Mouse (Mus musculus) olfactory bulb, adult 2 months (tissue): Measurements from ENCODE around the gene Rab3c. TPM values are rescaled to one million over a fixed set of nuclear protein-coding genes. Genes with fewer than 3 reads are reported as not detected.

Experiments used
- H3K27ac ChIP-seq: fragments of 200-500 bp; 2 replicates; pipeline ENCODE4 v1.5.1; 2012; ENCODE audit warnings: low read depth, low read length; ENCODE audit not compliant: insufficient read depth
- H3K4me1 ChIP-seq: fragments of 200-500 bp; 2 replicates; pipeline ENCODE4 v1.6.1; 2012; ENCODE audit warnings: low read length; ENCODE audit not compliant: control insufficient read depth, insufficient read depth
- H3K4me3 ChIP-seq: fragments of 200-500 bp; 2 replicates; pipeline ENCODE4 v1.5.1; 2012; ENCODE audit warnings: mild to moderate bottlenecking, low read depth, low read length, moderate library complexity; ENCODE audit not compliant: insufficient read depth
- CTCF ChIP-seq: fragments of 200-500 bp; IDR thresholded peaks from 2 replicates; pipeline ENCODE4 v1.5.1; 2012; ENCODE audit warnings: low read depth, mild to moderate bottlenecking, low read length, moderate library complexity; ENCODE audit not compliant: insufficient read depth
- POLR2A ChIP-seq: fragments of 200-500 bp; IDR thresholded peaks from 2 replicates; pipeline ENCODE4 v1.6.1; 2012; ENCODE audit warnings: mild to moderate bottlenecking, low read depth, low read length, moderate library complexity; ENCODE audit not compliant: insufficient read depth
- WGBS: fragments of 180-500 bp; shearing (Covaris S2); methylation state at CpG from one replicate; pipeline ENCODE4 v1.1.7; 2018; 5-methylcytosine and 5-hydroxymethylcytosine counted together
- polyA plus RNA-seq: library from polyadenylated mRNA; stranded (reverse); fragments of >200 nt; gene quantifications from 2 replicates; pipeline ENCODE4 v1.2.4, GENCODE M21; 2012; ENCODE audit warnings: low replicate concordance; ENCODE audit not compliant: missing spikeins, insufficient read depth, insufficient read length

Rab3c gene
- polyA plus RNA-seq, 1 experiment = not detected

DNA sequence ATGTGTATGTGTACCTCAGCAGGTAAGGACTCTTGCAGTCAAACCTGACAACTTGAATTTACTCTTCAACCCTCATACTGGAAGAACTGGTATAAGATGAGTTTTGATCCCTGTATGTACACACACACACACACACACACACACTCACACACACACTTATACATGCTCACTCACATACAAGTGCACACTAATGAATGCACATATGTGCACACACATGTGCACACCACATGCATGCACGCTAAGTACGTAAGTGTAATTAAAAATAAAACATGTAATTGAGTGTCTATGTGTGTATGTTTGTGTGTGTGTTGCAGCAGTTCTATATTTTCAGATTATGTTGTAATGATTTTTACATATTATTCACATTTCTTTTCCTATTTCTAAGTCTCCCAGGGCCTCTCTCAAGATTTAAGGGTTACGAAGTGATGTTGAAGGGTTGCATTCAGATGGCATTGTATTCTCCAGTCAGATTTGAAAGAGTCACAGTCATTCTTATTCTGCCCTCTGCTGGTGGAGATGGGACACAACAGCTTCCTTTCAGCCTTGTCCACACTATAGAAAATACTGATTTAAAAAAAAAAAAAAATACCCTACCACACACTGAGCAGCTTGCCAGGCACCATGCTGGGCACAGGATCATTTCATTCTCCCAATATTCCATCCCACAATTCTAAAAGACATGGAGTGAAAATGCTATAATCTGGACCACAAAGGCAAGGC lies 240.9 kb downstream of the Rab3c start:
- Histone ChIP-seq H3K4me1 (no peaks in the 10 kb centered on the region), H3K4me3 (no peak overlapping the region), H3K27ac (no peak overlapping the region)
- WGBS = 61% methylated on average over 3 of the region's 3 CpGs
- TF ChIP-seq POLR2A (no peak), CTCF (no peak)

DNA sequence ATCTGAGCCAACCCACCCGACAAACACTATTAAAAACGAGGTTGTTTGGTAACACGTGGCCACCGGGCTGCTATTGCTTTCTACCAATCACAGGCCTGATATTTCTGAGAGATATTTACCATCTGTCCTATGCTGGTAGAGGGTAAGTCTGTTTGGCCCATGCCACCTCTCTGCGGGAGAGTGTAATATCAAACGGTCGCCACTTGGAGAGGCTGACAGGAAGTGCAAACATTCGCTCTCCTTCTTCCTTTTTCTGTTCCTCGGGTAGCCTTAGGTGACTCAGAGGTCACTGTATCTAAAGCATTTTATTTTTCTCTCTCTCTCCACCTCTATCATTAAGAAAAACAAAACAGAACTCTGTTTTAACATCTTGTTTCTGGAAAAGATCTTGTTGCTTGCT lies 241.6 kb downstream of the Rab3c start:
- Histone ChIP-seq H3K4me1 (no peaks in the 10 kb centered on the region), H3K4me3 (no peak overlapping the region), H3K27ac (no peak overlapping the region)
- no peak for TF ChIP-seq CTCF
- WGBS = 81% methylated on average over 9 of the region's 9 CpGs

DNA sequence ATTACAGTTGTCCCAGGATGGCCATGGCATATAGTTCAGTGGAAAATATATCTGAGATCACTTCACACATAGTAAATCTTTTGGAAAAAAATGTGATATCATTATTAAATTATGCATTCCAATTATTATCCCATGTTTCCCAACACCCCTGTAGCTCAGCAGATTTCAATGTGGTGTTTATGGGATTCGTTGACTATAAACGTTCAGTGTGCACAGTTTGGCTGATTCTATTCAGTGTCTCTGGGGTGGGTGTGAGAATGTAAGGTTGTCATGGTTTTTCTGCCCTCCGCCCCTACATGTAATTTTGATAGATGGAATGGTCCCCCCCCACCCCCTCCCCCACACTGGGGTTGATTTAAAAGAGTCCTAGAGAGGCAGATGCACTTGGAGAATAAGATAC lies 242.3 kb downstream of the Rab3c start:
- 91% methylated on average over 3 of the region's 3 CpGs for WGBS
- TF ChIP-seq CTCF (no peak), POLR2A (no peak)
- Histone ChIP-seq H3K4me1 (no peaks in the 10 kb centered on the region), H3K4me3 (no peak overlapping the region), H3K27ac (no peak overlapping the region)

DNA sequence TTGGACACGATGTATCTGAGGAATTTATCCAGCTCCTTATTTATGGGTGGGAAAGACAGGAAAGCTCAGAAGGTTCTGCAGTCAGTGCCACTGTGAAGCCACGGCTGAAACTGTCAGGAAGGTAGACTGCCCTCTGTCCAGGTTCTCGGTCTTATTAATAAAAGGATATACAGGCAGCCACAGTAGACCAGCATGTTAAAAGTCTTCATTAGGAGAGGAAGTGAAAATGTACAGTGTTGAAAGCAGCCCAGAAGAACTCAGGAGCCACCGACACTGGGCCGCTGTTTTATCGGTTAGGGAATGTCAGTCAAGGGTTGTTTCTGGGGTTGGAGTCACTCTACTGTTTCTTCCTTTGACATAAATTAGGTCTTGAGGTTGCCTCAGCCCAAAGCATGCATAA lies 245.9 kb downstream of the Rab3c start:
- Histone ChIP-seq H3K4me1 (no peaks in the 10 kb centered on the region), H3K4me3 (no peak overlapping the region), H3K27ac (no peak overlapping the region)
- WGBS = 81% methylated on average over 6 of the region's 6 CpGs
- TF ChIP-seq CTCF (no peak), POLR2A (no peak)

DNA sequence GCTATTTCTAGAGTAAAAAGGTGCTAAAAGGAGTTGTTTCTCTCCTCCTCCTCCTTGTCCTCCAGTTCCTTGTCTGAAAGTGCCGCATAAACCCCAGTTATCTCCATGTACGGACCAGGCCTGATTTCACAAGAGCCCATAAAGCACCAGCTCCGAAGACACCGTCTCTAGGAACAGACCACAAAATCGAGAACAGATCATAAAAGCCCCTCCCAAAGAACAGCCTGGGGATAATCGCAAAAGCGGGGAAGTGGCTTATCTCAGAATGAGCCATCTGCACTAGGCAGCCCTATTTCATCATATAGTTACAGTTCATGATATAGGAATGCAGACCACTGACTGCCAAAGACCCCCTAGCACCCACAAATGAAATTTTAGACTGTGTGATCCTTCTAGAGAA lies 246.8 kb downstream of the Rab3c start:
- no peak overlapping the region for H3K4me3 ChIP-seq
- WGBS = 86% methylated on average over 7 of the region's 7 CpGs
- no peak overlapping the region for H3K27ac ChIP-seq
- TF ChIP-seq CTCF (no peak), POLR2A (no peak)
- no peaks in the 10 kb centered on the region for H3K4me1 ChIP-seq

DNA sequence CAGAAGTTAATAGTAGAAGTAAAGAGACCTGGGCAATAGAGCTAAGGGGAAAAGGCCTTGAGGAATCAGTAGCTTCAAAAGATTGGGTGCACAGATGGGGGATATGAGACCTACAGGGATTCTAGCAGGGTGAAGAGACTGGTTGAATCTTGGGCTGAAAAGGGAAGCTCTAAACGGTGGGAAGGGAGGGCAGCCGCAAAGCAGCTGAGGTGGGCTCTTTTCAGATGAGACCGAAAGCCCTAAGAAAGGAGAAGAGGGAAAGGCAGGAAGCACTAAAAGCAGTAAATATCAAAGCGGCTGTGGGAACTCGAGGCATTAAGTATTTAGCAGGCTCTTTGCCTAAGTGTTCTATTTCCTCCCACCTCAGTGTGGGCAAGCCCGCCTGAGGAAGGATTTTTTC lies 248.9 kb downstream of the Rab3c start:
- no peak overlapping the region for H3K4me3 ChIP-seq
- H3K27ac ChIP-seq = no peak overlapping the region
- WGBS = 42% methylated on average over 6 of the region's 6 CpGs
- H3K4me1 ChIP-seq = no peaks in the 10 kb centered on the region
- TF ChIP-seq POLR2A (no peak), CTCF (no peak)

DNA sequence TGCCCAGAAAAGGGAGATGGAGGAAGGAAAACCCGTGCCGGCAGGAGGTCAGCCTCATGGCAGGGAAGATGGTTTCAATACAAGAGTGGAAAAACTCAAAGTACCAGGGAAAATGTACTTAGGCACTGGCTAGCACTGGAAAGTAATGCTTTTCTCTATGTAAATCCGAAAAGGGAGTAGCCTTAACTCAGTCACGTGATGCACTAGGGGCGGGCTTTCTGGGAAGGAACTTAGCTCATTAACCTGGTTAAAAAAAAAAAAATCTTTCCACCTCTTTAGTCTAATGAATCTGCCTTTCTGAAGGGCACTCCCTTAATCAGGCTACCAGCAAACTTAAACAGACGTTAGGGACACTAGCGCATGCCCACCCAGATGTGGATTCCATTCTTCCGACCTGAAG lies 249.7 kb downstream of the Rab3c start:
- TF ChIP-seq CTCF (no peak), POLR2A (no peak)
- Histone ChIP-seq H3K4me3 (no peak overlapping the region), H3K27ac (no peak overlapping the region), H3K4me1 (no peaks in the 10 kb centered on the region)
- 78% methylated on average over 8 of the region's 8 CpGs for WGBS

DNA sequence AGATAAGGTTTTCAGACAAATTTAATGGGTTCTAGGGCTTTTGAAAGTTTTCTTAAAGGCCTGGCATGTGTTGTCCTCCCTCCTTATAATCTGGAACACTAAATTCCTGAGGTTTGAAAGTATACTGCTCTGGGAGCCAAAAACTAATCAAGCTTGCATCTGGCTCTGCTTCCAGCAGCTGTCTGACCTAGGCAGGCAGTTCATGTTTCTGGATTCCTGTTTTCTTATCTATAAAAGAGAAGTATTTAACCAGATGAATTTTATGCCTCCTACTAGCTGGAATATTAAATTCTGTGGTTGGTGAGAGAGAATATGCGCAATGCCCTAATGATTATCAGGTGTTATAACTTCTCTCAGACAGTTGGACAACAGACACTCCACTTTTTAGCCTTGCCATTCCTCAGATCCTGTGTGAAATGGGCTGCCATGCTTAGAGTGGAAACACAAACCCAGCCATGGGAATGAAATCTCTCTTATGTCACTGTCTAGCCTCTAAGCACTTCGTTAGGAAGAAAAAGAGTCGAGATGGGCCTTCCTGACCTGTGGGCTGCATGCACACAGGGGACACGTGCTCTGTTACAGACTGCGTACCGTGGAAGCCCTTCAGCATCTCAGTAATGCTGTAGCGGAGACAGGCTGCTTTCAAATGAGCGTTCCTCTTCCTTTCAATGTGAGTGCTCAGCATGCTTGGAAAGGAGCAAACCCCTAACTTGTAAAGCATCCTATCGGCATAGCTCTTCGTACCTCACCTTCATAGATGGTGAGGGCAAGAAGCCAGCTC lies 256.2 kb downstream of the Rab3c start:
- WGBS = 87% methylated on average over 10 of the region's 10 CpGs
- H3K4me1 ChIP-seq = peaks cover 6% of the 10 kb centered on the region
- H3K4me3 ChIP-seq = no peak overlapping the region
- TF ChIP-seq POLR2A (no peak), CTCF (no peak)
- H3K27ac ChIP-seq = no peak overlapping the region

DNA sequence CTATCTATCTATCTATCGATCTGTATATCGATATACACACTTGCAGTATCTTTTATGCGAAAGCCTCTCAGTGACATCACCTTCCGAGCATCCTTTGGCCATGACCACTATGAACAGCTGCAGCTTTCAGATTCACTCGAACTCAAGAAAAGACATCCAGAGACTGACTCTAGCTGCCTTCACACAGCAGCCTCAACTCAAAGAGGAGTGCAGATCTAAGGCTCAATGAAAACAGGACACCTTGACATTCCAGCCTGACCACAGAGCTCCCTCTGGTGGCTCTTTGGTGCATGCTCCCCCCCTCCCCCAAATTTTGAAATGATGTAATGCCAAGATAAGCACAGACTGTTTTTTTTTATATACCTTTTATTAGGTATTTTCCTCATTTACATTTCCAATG lies 257.8 kb downstream of the Rab3c start:
- TF ChIP-seq POLR2A (no peak), CTCF (peak; percentile 44; the same call in 1 of the 2 replicates)
- no peak overlapping the region for H3K27ac ChIP-seq
- WGBS = 84% methylated on average over 5 of the region's 5 CpGs
- peaks cover 16% of the 10 kb centered on the region for H3K4me1 ChIP-seq
- no peak overlapping the region for H3K4me3 ChIP-seq

DNA sequence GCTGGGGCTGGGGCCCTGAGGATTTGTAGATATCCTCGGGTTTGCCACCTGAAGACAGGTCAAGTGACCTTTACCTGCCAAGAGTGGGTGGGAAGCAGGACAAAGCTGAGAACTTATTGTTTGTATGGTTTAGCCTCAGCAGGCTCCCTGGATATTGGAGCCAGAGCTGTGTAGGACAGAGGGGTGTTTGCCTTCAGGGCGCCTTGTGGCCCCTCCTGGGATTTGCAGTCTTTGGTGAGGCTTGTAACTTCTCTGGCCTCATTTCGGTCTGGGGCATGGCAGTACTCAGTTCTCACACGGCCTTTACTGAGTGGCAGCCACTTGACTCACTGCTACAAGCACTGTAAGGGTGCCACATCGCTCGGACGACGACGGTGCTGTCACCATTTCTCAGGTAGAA lies 261.0 kb downstream of the Rab3c start:
- peaks cover 16% of the 10 kb centered on the region for H3K4me1 ChIP-seq
- WGBS = 59% methylated on average over 9 of the region's 9 CpGs
- H3K27ac ChIP-seq = no peak overlapping the region
- H3K4me3 ChIP-seq = no peak overlapping the region
- TF ChIP-seq CTCF = no peak
- TF ChIP-seq POLR2A = no peak
